Mouse (Mus musculus): ENCODE data around the gene Sult1a1.
"Not testable (repeated sequence)": the region's sequence is repeated elsewhere in the genome, so short reads cannot be mapped to it uniquely, and the experiment has no call there.

The Sult1a1 gene

DNA sequence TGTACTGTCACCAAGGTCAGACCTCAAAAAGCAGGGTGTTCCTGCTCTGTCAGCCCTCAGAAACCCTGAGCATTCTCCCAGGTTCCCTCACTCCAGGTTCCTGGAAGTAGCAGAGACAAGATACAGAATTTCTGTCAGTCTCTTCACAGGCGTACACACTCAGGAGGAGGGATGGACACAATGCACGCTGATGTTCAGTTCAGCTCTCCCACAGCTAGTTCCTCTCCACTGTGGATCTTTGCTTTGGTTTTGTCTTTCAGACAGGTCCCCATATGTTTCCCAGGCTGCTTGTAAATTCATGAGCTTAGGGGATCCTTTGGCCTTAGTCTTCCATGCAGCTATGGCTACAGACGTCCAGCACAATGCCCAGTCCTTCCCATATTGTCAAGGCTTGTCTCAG, 20.7 kb upstream of the Sult1a1 start:
- no peak for DNase-seq (ENCODE audit: low spot score in 2 of 2)

DNA sequence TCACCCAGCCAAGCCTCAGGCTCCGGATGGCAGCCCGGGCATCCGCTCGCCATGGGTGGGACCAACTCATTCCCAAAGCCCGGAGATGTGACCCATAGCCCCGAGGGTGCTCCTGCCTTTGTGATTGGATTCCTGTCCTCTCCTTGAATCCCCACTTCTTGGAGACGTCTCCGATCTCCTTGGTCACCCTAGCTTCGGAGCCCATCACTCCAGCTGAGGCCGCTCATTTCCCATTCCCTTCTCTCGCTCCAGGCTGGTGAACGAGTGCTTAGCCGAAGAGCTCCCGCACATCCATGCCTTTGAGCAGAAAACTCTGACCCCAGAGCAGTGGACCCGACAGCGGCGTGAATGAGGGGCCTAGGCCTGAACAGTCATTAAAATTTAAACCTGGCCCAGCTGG, 20.1 kb upstream of the Sult1a1 start:
- DNase-seq (ENCODE audit: low spot score in 2 of 2) = no peak

DNA sequence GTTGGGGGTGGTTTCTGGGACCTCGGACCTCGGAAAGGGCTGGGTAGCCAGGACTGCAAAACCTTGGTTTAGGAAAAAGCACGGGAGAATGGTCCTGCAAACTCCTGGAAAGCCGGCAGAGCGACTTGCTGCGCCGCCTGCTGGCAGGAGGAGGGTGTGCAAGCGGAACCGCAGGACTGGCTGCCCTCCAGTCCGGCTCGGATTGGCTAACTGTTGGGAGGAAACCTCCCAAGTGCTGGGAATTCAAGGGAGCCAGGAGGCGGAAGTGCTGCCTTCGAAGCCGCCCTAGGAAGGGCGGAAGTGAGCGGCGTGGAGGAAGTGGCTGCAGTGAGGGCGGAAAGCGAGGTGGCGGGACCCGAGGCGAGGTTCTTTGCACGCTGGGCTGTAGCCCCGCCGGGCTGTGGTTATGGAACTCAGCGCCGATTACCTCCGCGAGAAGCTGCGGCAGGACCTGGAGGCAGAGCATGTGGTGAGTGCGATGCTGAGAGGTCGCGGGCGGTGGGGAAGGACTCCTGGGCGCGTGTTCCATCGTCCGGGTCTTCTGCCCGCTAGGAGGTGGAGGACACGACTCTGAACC, 19.5 kb upstream of the Sult1a1 start, which contains the start of gene Slx1b:
Gene Slx1b, minus strand, starts transcription at position 154 of the 577 bp plus-strand sequence.
- peak; percentile 91 to 92 for DNase-seq (ENCODE audit: low spot score in 2 of 2)

DNA sequence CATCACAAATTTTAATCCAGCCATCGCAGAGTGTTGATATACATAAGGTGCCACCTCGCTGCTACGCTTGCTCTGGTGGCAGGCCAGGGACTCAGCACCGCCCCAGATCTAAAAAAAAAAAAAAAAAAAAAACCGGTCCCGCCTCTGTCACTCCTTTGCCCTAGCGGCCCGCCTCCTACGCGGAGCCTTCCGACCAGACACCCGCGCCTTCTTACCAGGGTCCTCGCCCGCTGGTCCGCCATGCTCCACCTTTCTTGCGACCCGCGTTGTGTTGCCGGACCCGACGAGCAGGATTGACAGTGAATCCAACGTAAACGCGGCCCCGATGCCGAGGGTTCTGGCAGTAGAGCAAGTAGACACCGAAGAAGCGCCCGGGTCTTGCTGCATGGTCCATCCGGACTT, 19.0 kb upstream of the Sult1a1 start, which contains the start of gene Bola2:
Gene Bola2, plus strand, starts transcription at position 192 of the 402 bp plus-strand sequence.
- DNase-seq (ENCODE audit: low spot score in 2 of 2) = no peak

DNA sequence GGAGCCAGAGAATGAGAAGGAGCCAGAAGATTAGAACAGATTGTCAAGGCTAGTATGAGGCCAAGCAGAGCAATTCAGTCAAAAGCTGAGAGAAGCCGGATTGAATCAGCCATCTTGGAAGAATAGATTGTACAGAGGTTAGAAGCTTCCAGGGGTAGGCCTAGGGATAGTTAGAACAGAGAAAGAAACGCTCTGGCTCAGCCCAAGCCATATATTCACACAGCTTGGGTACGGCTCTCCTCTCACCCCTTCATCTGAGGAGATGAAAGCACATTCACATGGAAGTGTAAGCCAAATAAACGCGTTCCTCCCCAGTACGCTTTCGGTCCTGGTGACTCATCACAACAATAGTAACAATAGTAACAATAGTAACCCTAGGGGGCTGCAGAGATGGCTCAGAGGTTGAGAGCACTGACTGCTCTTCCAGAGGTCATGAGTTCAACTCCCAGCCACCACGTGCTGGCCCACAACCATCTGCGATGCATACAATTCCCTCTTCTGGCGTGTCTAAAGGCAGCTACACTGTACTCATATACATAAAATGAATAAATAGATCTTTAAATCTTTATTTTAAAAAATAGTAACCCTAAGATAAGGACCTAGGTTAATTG, 18.3 kb upstream of the Sult1a1 start:
- DNase-seq (ENCODE audit: low spot score in 2 of 2) = no peak

DNA sequence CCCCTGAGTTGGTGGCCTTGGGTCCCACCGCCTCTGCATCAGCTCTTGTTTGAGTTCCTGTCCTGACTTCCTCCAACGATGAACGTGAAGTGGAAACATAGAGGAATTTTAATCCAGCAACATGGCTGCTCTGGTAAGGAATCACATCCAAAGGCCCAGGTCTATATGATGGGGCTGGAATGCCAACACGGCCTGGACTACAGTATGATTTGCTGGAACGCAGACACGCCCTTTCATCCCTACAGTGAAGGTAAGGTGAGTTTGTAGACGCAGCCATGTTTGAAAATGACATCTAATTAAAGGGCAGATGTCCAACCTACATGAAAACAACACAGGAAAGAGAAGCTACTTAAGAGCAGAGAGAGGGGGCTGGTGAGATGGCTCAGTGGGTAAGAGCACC, 17.5 kb upstream of the Sult1a1 start:
- DNase-seq (ENCODE audit: low spot score in 2 of 2) = no peak

DNA sequence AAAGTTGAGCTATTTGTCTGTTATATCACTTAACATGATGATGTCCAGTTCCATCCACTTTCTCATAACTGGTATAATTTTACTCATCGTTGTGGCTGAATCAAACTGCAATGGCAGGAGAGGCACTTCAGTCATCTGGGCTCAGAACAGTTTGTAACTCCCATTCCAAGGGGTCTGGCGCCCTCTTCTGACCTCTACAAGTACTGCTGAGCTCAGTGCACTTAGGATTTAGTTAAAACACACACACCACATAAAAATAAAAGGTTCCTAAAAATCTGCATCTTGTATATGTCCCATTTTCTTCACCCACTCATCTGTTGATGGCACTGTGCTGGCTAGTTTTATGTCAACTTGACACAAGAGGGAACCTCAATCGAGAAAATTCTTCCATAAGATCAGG, 17.0 kb upstream of the Sult1a1 start:
- DNase-seq (ENCODE audit: low spot score in 2 of 2) = peak in 1 of 2 experiments; percentile 76

DNA sequence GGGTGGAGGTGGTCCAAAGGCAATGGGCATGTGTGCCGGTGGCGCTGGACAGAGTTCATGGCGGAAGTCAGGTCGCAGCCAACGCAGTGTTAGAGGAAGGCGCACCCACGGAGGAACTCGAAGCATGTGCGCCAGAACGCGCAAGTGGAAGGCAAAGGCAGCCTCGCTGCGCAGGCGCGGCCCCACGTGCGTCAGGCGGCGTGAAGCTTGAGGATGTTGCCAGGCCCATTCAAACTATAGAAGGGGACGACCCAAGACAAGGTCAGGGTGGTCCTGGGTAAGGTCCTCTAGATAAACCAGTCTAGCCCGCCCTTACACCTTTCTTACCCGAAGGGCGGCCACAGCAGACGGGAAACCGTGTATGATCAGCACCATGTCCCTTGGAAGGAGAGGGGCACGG, 16.2 kb upstream of the Sult1a1 start:
- DNase-seq (ENCODE audit: low spot score in 2 of 2) = no peak

DNA sequence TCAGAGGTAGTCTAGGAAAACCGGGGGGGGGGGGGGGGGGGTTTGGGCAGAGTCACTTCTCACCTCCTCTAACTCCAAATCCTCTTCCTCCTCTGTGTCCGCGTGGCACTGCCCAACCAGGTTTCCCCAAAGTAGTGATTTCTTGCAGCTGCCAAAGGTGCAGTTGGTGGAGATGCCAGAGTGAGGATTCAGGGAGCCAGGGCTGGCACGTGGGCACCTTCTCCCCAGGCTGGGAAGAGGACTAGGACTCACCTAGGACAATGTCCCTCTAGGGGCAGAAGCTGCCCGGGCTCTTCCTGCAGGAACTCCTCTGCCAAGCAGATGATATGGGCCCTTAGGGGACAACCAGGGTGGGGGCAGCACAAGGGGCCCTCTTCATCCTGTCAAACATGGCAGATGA, 15.4 kb upstream of the Sult1a1 start:
- DNase-seq (ENCODE audit: low spot score in 2 of 2) = no peak

DNA sequence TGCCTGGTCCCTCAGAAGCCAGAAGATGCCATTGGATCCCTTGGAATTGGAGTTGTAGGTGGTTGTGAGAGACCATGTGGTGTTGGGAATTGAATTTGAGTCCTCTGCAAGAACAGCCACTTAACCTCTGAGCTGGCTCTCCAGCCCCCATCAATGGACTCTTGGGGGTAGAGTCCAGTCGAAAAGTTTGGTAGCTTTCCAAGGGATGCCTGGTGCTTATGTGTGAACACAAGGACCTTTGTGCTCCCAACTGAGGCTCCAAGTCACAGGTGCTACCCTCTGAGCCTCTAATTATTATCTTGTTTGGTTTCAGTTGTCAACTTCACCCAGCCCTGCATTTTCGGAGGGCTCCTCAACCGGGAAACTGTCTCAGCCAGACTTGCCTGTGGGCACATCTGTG, 14.5 kb upstream of the Sult1a1 start:
- no peak for DNase-seq (ENCODE audit: low spot score in 2 of 2)

DNA sequence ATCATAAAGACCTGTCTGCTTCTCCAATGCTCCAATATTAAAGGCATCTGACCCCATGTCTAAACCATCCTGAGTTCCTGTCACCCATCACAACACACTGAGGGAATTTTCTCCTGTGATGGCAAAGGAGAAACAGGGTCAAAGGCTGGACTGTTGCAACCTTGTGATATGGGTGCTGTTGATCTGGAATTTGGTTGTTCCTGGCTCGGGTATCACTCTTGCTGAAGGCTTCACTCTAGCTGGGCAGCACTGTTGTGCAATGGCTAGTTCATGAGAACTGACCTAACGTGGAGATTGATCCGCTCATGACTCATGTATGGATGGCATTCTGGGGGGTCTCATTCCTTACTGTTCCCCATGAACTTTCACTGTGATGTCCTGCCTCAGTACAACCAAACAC, 12.8 kb upstream of the Sult1a1 start:
- no peak for DNase-seq (ENCODE audit: low spot score in 2 of 2)

DNA sequence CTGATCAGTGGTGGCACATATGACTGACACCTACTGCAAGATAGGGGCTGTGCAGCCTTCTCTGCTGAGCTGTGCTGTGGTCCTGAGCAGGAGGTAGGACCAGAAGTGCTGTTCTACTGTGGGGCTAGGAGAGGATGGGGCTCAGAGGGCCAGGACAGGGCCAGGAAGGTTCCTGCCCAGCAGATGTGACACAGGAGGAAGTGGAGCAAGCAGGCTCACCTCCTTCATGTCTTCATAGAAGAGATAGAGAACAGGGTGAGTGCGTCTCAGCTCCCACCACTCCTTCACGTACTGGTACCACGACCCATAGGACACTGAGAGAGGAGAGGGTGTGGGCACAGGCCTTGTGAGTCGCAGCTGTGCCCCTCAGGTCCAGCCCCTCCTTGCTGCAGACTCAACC, 11.9 kb upstream of the Sult1a1 start:
- DNase-seq (ENCODE audit: low spot score in 2 of 2) = not testable (repeated sequence)

DNA sequence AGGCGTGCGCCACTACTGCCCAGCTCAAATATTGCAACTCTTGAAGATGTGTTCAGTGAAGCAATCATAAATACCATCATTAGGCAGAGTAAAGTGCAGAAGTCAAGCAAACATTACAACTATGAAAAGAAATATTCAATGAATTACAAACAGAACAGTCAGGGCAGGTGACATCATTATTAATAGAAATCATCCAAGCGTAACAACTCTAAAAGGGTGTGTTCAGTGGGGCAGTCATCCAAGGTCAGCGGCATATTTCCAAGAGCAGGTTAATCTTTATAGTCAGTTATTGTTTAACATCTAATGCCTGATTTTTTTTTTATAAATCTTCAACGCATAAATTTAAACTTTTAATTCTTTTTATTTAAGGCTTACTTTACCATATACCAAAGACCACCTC, 5.0 kb upstream of the Sult1a1 start:
- no peak for DNase-seq (ENCODE audit: low spot score in 2 of 2)

DNA sequence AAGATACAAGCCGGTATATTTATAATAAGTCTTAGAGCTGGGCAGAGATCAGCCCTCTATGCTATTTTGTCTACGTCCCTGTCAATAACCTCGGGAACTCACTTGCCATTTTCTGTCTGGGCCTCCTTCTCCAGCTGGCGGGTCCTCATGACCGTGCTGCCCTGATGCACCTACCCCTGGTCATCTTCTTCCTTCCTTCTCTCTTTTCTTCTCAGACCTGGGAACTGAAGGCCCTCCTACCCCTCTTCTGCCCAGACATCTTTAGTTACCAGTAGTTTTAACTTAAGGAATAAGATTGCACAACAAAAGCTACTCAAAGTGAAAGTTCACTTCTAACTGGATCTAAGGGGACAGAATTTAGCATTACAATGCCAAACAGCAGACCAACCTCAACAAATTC, 3.5 kb upstream of the Sult1a1 start:
- no peak for DNase-seq (ENCODE audit: low spot score in 2 of 2)

DNA sequence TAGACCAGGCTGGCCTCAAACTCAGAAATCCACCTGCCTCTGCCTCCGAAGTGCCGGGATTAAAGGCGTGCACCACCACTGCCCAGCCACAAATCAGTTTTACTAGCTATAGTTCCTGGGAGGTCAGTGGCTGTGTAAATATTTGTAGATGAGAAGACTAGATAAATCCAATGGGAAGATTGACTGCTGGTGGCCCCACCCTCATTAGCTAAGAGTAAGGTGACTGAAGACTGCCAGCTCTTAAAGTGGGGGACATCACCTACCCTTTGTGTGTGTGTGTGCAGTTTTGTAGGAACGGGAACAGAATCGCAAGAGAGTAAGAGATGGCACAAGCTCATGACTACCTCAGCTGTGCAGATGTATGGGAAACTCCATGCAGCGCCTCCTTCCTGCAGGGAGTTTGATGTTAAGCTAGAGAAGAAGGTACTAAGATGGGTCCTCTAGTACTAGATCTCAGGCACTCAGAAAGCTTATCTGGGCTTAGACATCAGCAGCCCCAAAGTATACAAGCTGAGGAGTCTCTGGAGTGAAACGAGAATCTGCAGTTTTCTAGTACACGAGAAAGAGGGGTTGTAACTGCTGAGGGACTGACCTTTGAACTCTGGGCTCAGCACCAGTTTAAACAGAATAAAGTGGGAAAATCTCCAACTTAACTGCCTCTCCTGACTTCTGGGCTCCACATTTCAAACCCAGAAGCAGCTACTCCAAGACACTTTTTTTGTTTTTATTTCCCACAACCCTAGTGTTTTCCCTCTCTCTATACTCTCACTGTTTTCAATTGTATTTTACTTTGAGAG, 2.5 kb upstream of the Sult1a1 start:
- no peak for DNase-seq (ENCODE audit: low spot score in 2 of 2)

DNA sequence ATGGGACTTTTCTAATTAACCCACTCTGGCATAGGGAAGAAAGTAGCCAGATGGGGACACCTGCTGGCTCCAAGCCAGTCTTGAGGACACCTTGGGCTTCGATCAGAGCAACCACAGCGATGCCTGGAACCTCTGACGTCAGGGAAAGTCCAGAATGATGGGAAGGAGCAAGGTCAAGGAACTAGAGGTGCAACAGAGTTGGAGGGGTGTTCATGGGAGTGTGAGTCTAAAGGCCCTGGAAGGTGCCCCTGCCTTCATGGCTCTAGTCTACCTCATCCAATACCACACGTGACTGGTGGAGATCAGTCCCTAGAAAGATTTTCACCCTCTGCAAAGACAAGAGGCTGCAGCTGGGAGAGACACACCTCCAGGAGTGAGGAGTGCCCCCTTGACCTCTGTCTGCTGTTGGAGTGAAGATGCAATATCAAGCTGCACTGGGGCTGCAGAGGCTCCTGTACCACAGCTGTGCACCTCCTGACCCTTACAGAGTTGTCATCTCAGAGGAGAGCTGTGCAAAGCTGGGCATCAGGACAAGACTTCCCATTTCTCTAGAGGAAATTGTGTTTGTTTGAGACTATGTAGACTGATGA, 494 bp upstream of the Sult1a1 start:
- DNase-seq (ENCODE audit: low spot score in 2 of 2) = no peak

DNA sequence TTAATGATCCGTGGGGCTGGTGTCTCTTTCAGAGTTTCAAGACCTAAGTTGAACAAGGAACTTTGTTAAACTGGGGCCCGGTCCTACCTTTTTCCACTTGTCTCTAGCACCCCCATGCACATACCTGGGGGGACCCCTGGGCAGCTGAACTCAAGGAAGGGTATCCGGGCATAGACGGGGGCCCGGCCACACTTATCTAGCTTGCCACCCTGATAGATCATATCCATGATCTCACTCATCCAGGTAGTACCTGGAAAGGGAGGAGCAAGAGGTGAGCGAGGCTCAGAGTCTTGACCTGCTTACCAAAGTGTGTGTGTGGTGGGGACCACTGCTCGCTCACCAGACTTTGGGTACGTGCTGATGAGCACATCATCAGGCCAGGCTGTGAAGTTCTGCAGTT, 1.1 kb downstream of the Sult1a1 start:
- no peak for DNase-seq (ENCODE audit: low spot score in 2 of 2)

DNA sequence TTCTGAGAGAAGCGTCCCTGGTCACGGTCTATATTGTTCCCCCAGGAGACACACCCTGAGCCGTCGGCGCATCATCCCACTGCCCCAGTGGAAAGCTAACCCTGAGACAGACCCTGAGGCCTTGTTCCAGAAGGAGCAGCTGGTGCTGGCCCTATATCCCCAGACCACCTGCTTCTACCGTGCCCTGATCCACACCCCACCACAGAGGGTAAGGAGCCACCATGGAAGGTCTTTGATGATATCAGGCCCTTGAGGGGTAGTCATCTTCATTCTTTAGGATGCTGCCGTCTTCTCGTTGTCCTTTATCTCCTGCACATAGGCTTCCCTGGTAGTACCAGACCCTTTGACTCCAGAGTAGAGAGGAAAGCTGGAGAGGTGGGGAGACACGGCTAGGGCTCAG, 4.1 kb downstream of the Sult1a1 start:
- DNase-seq (ENCODE audit: low spot score in 2 of 2) = no peak

DNA sequence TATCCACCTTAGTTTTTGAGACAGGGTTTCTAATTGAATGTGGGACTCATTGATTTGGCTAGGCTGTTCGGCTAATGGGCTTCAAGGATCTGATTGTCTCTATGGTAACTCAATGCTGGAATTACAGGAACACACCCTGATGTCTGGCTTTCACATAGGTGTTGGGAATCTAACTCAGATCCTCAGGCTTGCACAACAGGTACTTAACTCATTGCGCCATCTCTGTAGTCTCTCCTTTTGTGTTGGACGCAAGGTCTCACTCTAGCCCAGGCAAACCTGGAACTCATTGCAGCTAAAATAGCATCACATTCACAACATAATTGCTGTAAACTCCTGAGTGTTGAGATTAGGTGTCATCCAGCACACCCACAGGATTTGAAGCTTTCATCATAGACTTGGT, 6.1 kb downstream of the Sult1a1 start:
- DNase-seq (ENCODE audit: low spot score in 2 of 2) = no peak

DNA sequence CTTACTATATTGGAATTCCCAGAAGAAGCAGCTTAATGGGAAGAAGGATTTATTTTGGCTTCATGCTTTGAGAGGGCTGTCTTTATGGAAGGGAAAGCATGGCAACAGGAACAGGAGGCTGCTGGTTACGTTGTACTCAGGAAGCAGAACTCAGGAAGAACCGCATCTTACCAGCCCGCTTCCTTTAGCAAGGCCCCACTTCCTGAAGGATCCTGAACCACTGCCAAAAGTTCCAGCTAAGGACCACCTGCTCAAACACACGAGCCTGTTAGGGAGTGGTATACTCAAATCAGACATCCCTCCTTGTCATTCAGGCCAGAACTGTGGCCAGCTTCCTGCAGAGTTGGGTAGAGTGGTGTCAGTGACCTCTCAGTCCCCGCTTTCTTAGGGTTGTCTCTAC, 7.8 kb downstream of the Sult1a1 start:
- DNase-seq (ENCODE audit: low spot score in 2 of 2) = no peak

DNA sequence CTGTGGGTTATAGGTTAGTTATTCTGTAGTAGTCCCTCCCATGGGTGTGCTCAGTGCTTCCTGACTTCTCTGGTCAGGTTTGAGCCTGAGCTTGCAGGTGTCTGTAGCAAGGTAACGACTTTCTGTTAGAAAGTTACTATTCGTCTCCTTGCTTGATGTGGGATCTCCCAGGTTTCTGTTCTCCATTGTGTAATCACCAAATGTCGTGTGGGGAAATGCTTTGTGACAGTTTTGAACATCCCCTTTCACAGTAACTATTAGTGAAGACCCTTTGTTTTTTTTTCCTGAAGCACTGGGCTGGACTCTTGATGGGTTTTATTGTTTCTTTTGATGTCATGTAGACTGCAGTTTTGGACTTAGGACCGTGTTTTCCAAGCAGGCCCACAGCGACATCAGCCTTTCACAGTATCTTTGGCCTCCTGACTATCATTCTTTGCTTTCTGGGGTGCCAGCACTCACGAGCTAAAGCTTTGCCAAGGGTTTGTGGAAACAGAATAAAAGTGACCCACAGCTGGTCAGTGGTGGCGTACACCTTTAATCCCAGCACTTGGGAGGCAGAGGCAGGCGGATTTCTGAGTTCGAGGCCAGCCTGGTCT, 8.6 kb downstream of the Sult1a1 start:
- DNase-seq (ENCODE audit: low spot score in 2 of 2) = no peak

DNA sequence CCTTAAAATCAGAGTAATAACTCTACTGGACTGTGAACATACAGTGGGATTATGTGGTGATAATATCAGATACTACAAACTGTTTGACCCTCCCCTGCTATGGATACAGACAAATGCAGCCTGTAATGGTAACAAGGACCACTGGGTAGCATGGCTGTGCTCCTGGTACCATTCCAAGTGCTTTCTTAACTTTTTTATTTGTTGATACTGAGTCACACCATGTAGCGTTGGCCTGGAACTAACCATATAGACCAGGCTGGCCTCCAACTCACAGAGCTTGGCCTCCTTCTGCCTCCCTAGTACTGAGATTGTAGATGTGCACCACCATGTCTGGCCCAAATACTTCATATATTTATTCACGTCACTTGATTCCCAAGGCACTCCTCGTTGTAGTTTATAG, 11.0 kb downstream of the Sult1a1 start:
- DNase-seq (ENCODE audit: low spot score in 2 of 2) = no peak

All from frontal cortex, postnatal 14 days (tissue).